Mouse (Mus musculus) midbrain, embryonic 16.5 days (tissue): ENCODE measurements around the gene 1110017D15Rik. TPM values are rescaled to one million over a fixed set of nuclear protein-coding genes. Genes with fewer than 3 reads are reported as not detected.
"Not testable (repeated sequence)": the region's sequence is repeated elsewhere in the genome, so short reads cannot be mapped to it uniquely, and the experiment has no call there.

Source experiments
- ATAC-seq: fragments of 200-750 bp; cut with Nextera tagmentation; 2 replicates; pipeline ENCODE4 v1.8.0; 2017; ENCODE audit warnings: moderate TSS enrichment
- H3K27ac ChIP-seq: fragments of 300-500 bp; sonication (generic); 2 replicates; pipeline ENCODE4 v1.5.1; 2014; ENCODE audit warnings: mild to moderate bottlenecking, low read length, mixed read lengths
- H3K27me3 ChIP-seq: fragments of 300-500 bp; sonication (generic); 2 replicates; pipeline ENCODE4 v1.6.1; 2014; ENCODE audit warnings: low read depth, low read length, mixed read lengths; ENCODE audit not compliant: control insufficient read depth, insufficient read depth
- H3K36me3 ChIP-seq: fragments of 300-500 bp; sonication (generic); 2 replicates; pipeline ENCODE4 v1.6.1; 2014; ENCODE audit warnings: mild to moderate bottlenecking, low read length, moderate library complexity, mixed read lengths; ENCODE audit not compliant: control insufficient read depth, insufficient read depth
- H3K4me1 ChIP-seq: fragments of 300-500 bp; sonication (generic); 2 replicates; pipeline ENCODE4 v1.6.1; 2014; ENCODE audit warnings: mild to moderate bottlenecking, low read length, mixed read lengths; ENCODE audit not compliant: control insufficient read depth, insufficient read depth
- H3K4me2 ChIP-seq: fragments of 300-500 bp; sonication (generic); 2 replicates; pipeline ENCODE4 v1.6.1; 2014; ENCODE audit warnings: mild to moderate bottlenecking, low read length, mixed read lengths
- H3K4me3 ChIP-seq: fragments of 300-500 bp; sonication (generic); 2 replicates; pipeline ENCODE4 v1.5.1; 2014; ENCODE audit warnings: low read depth, mild to moderate bottlenecking, low read length, moderate library complexity, mixed read lengths
- H3K9ac ChIP-seq: fragments of 300-500 bp; sonication (generic); 2 replicates; pipeline ENCODE4 v1.6.1; 2014; ENCODE audit warnings: low read depth, low read length, mixed read lengths
- H3K9me3 ChIP-seq: fragments of 300-500 bp; sonication (generic); replicated peaks from 2 replicates; pipeline ENCODE4 v1.6.1; 2014; ENCODE audit warnings: mild to moderate bottlenecking, low read length, mixed read lengths; ENCODE audit not compliant: control insufficient read depth, poor library complexity, severe bottlenecking
- WGBS: fragments of 180-500 bp; shearing (Covaris S2); extraction: QIAGEN DNeasy Blood & Tissue Kit; methylation state at CpG from one replicate; pipeline ENCODE4 v1.1.7; 2014; 5-methylcytosine and 5-hydroxymethylcytosine counted together
- polyA plus RNA-seq: library from polyadenylated mRNA; unstranded; fragments of >200 nt; fragmentation: Nextera tagmentation; extraction: Ambion mirVana; gene quantifications from 2 replicates; pipeline ENCODE4 v1.2.1, GENCODE M21; 2015

1110017D15Rik gene
- polyA plus RNA-seq, 1 experiment from 2014 or later = 18.5 TPM

DNA sequence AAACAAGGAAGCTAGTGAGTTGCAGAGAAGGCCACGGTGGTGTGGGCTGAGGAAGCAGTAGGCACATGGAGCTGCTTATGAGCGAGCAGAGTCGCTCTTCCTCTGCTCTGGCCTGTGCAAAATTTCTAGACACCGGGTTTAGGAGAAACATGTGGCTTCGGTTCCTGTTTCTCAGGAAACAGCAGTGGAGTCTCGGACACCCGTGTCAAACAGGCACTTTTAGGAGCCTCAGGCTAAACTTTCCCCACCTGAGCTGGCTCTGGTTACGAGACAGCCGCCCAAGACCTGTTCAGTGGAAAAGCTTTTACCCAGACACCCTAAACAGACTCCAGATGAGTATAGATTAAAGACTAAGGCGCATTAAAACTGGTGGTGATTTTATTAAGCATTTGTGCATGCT is 47.9 kb downstream of the 1110017D15Rik start:
- Histone ChIP-seq H3K27ac (no peak overlapping the region), H3K4me1 (peaks cover 7% of the 10 kb centered on the region), H3K36me3 (no peaks in the 10 kb centered on the region), H3K27me3 (no peaks in the 10 kb centered on the region), H3K9me3 (no peaks in the 10 kb centered on the region), H3K4me2 (no peak overlapping the region), H3K4me3 (no peak overlapping the region), H3K9ac (no peak overlapping the region)
- WGBS = 80% methylated on average over 10 of the region's 10 CpGs
- no peak for ATAC-seq

DNA sequence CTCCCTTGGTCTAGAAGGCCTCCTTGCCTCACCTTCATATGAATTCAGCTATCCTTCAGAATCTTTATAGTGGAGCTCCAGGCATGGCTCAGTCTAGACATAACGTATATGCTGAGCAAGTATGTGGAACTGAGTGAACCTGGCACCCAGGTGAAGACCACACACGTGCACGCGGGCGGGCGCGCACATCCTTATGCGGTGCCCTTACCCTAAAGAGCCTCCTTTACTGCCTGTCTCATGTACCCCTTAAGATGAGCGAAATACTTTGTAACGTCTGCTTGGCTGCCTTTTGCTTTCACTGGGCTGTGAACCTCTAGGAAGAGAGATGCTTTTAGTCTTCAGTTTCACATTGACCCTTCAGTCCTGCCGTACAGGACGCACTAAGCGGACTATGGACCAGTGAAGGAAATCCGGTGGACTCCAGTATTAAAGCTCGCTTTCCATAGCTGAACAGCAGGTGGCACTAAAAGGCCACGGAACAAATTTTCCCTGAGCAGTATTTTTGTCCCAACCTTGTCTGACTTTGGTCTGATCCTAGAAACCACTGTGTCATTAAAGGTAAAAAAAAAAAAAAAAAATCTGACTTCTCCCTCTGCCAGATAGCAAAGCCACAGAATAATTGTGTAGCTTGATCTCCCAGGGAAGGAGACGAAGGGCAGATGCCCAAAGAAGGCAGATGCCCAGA is 48.6 kb downstream of the 1110017D15Rik start:
- WGBS = 54% methylated on average over 17 of the region's 17 CpGs
- ATAC-seq = no peak
- Histone ChIP-seq H3K4me2 (no peak overlapping the region), H3K4me1 (peaks cover 12% of the 10 kb centered on the region), H3K27me3 (no peaks in the 10 kb centered on the region), H3K9me3 (no peaks in the 10 kb centered on the region), H3K36me3 (no peaks in the 10 kb centered on the region), H3K9ac (no peak overlapping the region), H3K27ac (no peak overlapping the region), H3K4me3 (no peak overlapping the region)

DNA sequence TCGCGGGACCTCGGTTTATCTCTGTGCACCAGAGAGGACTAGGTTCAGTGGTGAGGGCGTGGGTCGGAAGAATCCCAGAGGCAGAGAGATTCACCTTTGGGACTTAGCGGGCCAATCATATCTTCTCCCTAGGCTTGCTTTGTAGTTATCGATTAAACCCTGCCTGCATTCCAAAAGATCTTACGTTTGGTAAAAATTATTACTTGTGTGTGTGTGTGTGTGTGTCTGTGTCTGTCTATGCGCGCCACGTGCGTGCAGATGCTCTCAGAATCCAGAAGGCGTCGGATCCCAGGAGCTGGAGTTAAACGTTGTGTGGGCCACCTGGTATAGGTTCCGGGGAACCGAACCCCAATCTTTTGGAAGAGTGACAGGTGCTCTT is 51.9 kb downstream of the 1110017D15Rik start:
- H3K4me2 ChIP-seq = peak overlapping the region; percentile 56
- H3K9me3 ChIP-seq = no peaks in the 10 kb centered on the region
- WGBS = 5% methylated on average over 17 of the region's 17 CpGs
- H3K27ac ChIP-seq = peak overlapping the region; percentile 82
- peak; percentile 29; the same call in 1 of the 2 replicates for ATAC-seq
- no peaks in the 10 kb centered on the region for H3K36me3 ChIP-seq
- peak overlapping the region; percentile 73 for H3K9ac ChIP-seq
- no peaks in the 10 kb centered on the region for H3K27me3 ChIP-seq
- H3K4me3 ChIP-seq = peak overlapping the region; percentile 63
- peaks cover 9% of the 10 kb centered on the region for H3K4me1 ChIP-seq

DNA sequence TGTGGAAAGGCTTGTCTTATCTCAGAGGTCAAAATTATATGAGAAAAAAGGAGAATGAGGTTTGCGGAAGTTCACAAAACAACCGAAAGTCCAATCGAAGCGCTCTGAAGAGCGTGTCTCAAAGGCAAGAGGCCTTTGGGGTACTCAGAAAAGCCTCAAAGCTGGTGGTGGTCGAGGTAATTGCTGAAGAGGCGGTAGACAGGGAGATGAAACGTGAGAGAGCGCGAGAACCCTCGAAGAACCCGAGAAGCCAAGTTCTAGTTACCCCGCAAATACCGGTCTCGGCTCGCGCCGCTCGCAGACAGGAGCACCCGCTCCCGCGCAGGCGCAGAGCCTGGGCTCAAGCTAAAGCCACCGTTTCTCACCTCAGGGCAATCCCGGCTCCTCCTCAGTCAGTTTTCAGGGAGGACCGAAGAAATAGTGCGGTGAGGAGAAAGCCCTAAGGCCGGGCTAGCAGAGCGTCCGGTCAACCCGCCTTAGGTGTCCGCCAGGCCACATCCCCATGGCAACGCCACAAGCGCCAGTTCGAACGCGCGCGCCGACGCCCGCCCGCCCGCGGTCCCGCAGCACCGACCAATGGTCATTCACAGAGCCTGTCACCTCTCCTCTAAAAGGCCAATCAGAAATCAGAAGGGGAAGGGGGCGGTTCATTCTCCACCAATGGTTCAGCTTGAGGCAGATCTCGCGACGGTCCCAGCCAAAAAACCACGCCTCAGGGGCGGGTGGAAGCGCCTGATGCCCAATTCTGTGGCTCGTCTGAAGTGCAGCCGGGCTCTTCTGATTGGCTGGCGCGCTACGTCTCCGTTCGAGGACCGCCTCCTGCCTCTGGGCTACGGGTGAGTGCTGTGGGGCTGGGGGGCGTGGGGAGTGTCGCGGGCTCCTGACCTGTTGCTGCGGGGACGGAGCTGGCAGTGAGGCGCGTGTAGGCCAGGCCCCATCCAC is 52.5 kb downstream of the 1110017D15Rik start, which contains the start of the genes Kif24 and Nudt2:
TSS of gene Kif24 (minus strand) at position 543 of the 942 bp plus-strand sequence.
TSS of gene Nudt2 (plus strand) at position 807 of the 942 bp plus-strand sequence.
- no peaks in the 10 kb centered on the region for H3K36me3 ChIP-seq
- peak; percentile 98 for ATAC-seq
- H3K9me3 ChIP-seq = no peaks in the 10 kb centered on the region

DNA sequence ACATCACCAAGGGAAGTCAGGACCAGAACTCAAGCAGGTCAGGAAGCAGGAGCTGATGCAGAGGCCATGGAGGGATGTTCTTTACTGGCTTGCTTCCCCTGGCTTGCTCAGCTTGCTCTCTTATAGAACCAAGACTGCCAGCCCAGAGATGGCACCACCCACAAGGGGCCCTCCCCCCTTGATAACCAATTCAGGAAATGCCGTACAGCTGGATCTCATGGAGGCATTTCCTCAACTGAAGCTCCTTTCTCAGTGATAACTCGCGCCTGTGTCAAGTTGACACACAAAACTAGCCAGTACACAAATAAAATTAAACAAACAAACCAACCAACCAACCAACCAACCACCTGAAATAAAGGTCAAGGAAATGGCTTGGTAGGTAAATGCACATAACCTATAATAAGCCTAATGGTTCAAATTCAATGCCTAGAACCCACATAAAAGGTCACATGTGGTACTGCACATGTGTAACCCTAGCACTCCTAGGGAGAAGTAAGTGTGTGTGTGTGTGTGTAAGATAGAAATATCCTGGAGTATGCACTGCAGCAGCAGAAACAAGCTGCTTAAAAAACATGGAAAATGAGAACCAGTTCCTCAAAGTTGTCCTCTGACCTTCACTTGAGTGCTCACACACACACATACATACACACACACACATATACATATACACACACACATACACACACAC is 53.9 kb downstream of the 1110017D15Rik start:
- not testable (repeated sequence) for H3K4me2 ChIP-seq, H3K27me3 ChIP-seq, ATAC-seq, H3K27ac ChIP-seq, H3K4me3 ChIP-seq, H3K9me3 ChIP-seq, H3K36me3 ChIP-seq, H3K4me1 ChIP-seq, H3K9ac ChIP-seq
- 83% methylated on average over 3 of the region's 3 CpGs for WGBS

More for the DNA sequence above, 52.5 kb downstream of the 1110017D15Rik start, which contains the start of the genes Kif24 and Nudt2:
- peak within 1 kb of the TSS; percentile 82 for H3K27ac ChIP-seq
- H3K4me3 ChIP-seq = peak within 1 kb of the TSS; percentile 63
- whole genome bisulfite sequencing = under 1% methylated on average over 70 of the region's 70 CpGs
- peaks cover 9% of the 10 kb centered on the region for H3K4me1 ChIP-seq
- peak within 1 kb of the TSS; percentile 76 for H3K4me2 ChIP-seq
- no peaks in the 10 kb centered on the region for H3K27me3 ChIP-seq
- H3K9ac ChIP-seq = peak within 1 kb of the TSS; percentile 73

DNA sequence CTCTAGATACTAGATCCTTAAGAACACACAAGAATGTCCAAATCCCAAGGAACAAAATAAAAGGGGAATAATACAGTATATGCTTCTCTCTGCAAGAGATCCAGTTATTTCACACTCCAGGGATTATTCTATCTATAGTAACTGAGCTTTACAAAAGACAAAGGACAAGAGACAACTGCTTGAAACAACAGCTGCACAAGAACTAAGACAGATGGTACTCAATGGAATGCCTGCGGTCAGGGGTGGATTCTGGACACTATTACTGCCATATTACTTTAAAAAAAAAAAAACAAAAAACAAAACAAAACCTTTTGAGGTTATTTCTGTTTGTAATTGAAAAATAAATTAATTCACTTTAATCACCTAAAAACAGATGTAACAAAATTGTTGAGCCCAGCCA is 56.4 kb downstream of the 1110017D15Rik start:
- Histone ChIP-seq H3K9me3 (no peaks in the 10 kb centered on the region), H3K4me2 (no peak overlapping the region), H3K36me3 (no peaks in the 10 kb centered on the region), H3K4me3 (no peak overlapping the region), H3K27me3 (no peaks in the 10 kb centered on the region), H3K9ac (no peak overlapping the region), H3K27ac (no peak overlapping the region), H3K4me1 (peaks cover 7% of the 10 kb centered on the region)
- 100% methylated on average over 1 of the region's 1 CpGs for WGBS
- no peak for ATAC-seq

Other genes with a start within 250 kb of the 1110017D15Rik start
- 56.4 and 57.6 TPM in 2 replicates for gene Ubap2, start 242.2 kb downstream of the 1110017D15Rik start, polyA plus RNA-seq
- 76.6 and 83.6 TPM in 2 replicates for gene Dcaf12, start 202.4 kb downstream of the 1110017D15Rik start, polyA plus RNA-seq
- gene Ubap1, start 168.3 kb downstream of the 1110017D15Rik start, polyA plus RNA-seq = 64.4 and 69.0 TPM in 2 replicates
- 2.5 and 3.0 TPM in 2 replicates for gene Kif24, start 52.4 kb downstream of the 1110017D15Rik start, polyA plus RNA-seq
- 70.6 and 80.8 TPM in 2 replicates for gene Nudt2, start 52.2 kb downstream of the 1110017D15Rik start, polyA plus RNA-seq
- 7.4 and 11.6 TPM in 2 replicates for gene AI464131, start 14.3 kb downstream of the 1110017D15Rik start, polyA plus RNA-seq
- 16.4 and 21.7 TPM in 2 replicates for gene Fam219a, start 52.2 kb upstream of the 1110017D15Rik start, polyA plus RNA-seq
- 1.4 and 2.6 TPM in 2 replicates for gene Dnaic1, start 52.4 kb upstream of the 1110017D15Rik start, polyA plus RNA-seq
- gene Enho, start 123.0 kb upstream of the 1110017D15Rik start, polyA plus RNA-seq = 103 and 120 TPM in 2 replicates
- 28.1 and 28.3 TPM in 2 replicates for gene Cntfr, start 179.8 kb upstream of the 1110017D15Rik start, polyA plus RNA-seq
- gene Il11ra1, start 182.7 kb upstream of the 1110017D15Rik start, polyA plus RNA-seq = 31.5 and 36.3 TPM in 2 replicates
- gene Rpp25l, start 196.2 kb upstream of the 1110017D15Rik start, polyA plus RNA-seq = 52.3 and 52.4 TPM in 2 replicates
- 295 and 313 TPM in 2 replicates for gene Dctn3, start 205.8 kb upstream of the 1110017D15Rik start, polyA plus RNA-seq
- gene Arid3c, start 213.8 kb upstream of the 1110017D15Rik start, polyA plus RNA-seq = 0.58 and 1.2 TPM in 2 replicates
- 52.5 and 58.9 TPM in 2 replicates for gene Galt, start 237.9 kb upstream of the 1110017D15Rik start, polyA plus RNA-seq
- 57.3 and 65.1 TPM in 2 replicates for gene Sigmar1, start 238.8 kb upstream of the 1110017D15Rik start, polyA plus RNA-seq